Mouse (Mus musculus) midbrain, postnatal 0 days (tissue): ENCODE results near the gene Ticrr. TPM values are rescaled to one million over a fixed set of nuclear protein-coding genes. Genes with fewer than 3 reads are reported as not detected.
A peak's percentile ranks its signal among the peaks of the same experiment; 100 is the strongest.

Experiments
- ATAC-seq: fragments of 200-750 bp; cut with Nextera tagmentation; 2 replicates; pipeline ENCODE4 v1.8.0; 2017; ENCODE audit warnings: moderate number of reproducible peaks, mild to moderate bottlenecking, moderate TSS enrichment, moderate library complexity; ENCODE audit not compliant: low FRiP score
- DNase-seq: peaks from one replicate; pipeline ENCODE4 v3.0.0-alpha.2; 2015; ENCODE audit warnings: low spot score
- H3K27ac ChIP-seq: fragments of 300-500 bp; sonication (generic); 2 replicates; pipeline ENCODE4 v1.5.1; 2014; ENCODE audit warnings: low read depth, mild to moderate bottlenecking, low read length, mixed read lengths
- H3K27me3 ChIP-seq: fragments of 300-500 bp; sonication (generic); 2 replicates; pipeline ENCODE4 v1.6.1; 2014; ENCODE audit warnings: low read length, control low read depth, mixed read lengths; ENCODE audit not compliant: insufficient read depth
- H3K36me3 ChIP-seq: fragments of 300-500 bp; sonication (generic); 2 replicates; pipeline ENCODE4 v1.6.1; 2014; ENCODE audit warnings: low read length, control low read depth, mixed read lengths; ENCODE audit not compliant: insufficient read depth
- H3K4me1 ChIP-seq: fragments of 300-500 bp; sonication (generic); 2 replicates; pipeline ENCODE4 v1.6.1; 2014; ENCODE audit warnings: mild to moderate bottlenecking, control low read depth, antibody characterized with exemption, low read length, mixed read lengths; ENCODE audit not compliant: insufficient read depth
- H3K4me2 ChIP-seq: fragments of 300-500 bp; sonication (generic); 2 replicates; pipeline ENCODE4 v1.6.1; 2014; ENCODE audit warnings: low read depth, mild to moderate bottlenecking, low read length, mixed read lengths; ENCODE audit not compliant: poor library complexity, severe bottlenecking
- H3K4me3 ChIP-seq: fragments of 300-500 bp; sonication (generic); 2 replicates; pipeline ENCODE4 v1.5.1; 2014; ENCODE audit warnings: low read depth, mild to moderate bottlenecking, low read length, moderate library complexity
- H3K9ac ChIP-seq: fragments of 300-500 bp; sonication (generic); replicated peaks from 2 replicates; pipeline ENCODE4 v1.6.1; 2014; ENCODE audit warnings: mild to moderate bottlenecking, low read length, moderate library complexity, mixed read lengths; ENCODE audit not compliant: poor library complexity, severe bottlenecking
- H3K9me3 ChIP-seq: fragments of 300-500 bp; sonication (generic); 2 replicates; pipeline ENCODE4 v1.6.1; 2016; ENCODE audit warnings: low read length, control low read depth
- CTCF ChIP-seq: IDR thresholded peaks from 2 replicates; pipeline ENCODE4 v1.5.1; 2016; ENCODE audit warnings: antibody characterized with exemption, mild to moderate bottlenecking
- WGBS: fragments of 180-500 bp; shearing (Covaris S2); extraction: QIAGEN DNeasy Blood & Tissue Kit; methylation state at CpG from one replicate; pipeline ENCODE4 v1.1.7; 2014; 5-methylcytosine and 5-hydroxymethylcytosine counted together
- polyA plus RNA-seq: library from polyadenylated mRNA; unstranded; fragments of >200 nt; fragmentation: Nextera tagmentation; extraction: Ambion mirVana; gene quantifications from 2 replicates; pipeline ENCODE4 v1.2.1, GENCODE M21; 2015
- total RNA-seq: library from RNA; depleted of rRNA; stranded (reverse); fragments of >200 nt; gene quantifications from 2 replicates; pipeline ENCODE4 v1.2.3, GENCODE M21; 2014; rRNA removed

The Ticrr gene
- 1.2 and 3.4 TPM in 2 replicates for total RNA-seq
- polyA plus RNA-seq: 0.85 and 1.0 TPM in 2 replicates

- Histone ChIP-seq H3K9me3 (no peaks in the 10 kb centered on the region), H3K4me2 (peak within 1 kb of the TSS; percentile 100)
Observed at GRCm38 (mm10) chr7:79659578-79660290, at the start of gene Ticrr. Ticrr (plus strand) TSS chr7:79660196.

GRCm38 (mm10) chr7:79611901-79612300 is 48.1 kb upstream of the Ticrr start:
- no peak overlapping the region for H3K4me3 ChIP-seq
- H3K36me3 ChIP-seq: no peaks in the 10 kb centered on the region
- peaks cover 6% of the 10 kb centered on the region; the same call in 1 of the 2 replicates for H3K4me1 ChIP-seq
- H3K9ac ChIP-seq: no peak overlapping the region
- ATAC-seq (no peak), DNase-seq (peak; percentile 46)
- H3K27me3 ChIP-seq: peaks cover 13% of the 10 kb centered on the region; the same call in 1 of the 2 replicates
- 80% methylated on average over 9 of the region's 9 CpGs for WGBS
- TF ChIP-seq CTCF: no peak
- H3K27ac ChIP-seq: no peak overlapping the region
- no peak overlapping the region for H3K4me2 ChIP-seq
- H3K9me3 ChIP-seq: no peaks in the 10 kb centered on the region

More at GRCm38 (mm10) chr7:79659578-79660290, at the start of gene Ticrr:
- peak within 1 kb of the TSS; percentile 51 for H3K9ac ChIP-seq
- H3K27ac ChIP-seq: no peak within 1 kb of the TSS
- peak; percentile 98 for DNase-seq
- H3K4me1 ChIP-seq: 0 out of 2 replicates have a peak, but pooled peaks cover 8% of the 10 kb centered on the region
- ATAC-seq: peak; percentile 100
- no peak for TF ChIP-seq CTCF
- no peaks in the 10 kb centered on the region for H3K36me3 ChIP-seq
- peak within 1 kb of the TSS; percentile 62 for H3K4me3 ChIP-seq
- H3K27me3 ChIP-seq: no peaks in the 10 kb centered on the region
- WGBS: under 1% methylated on average over 39 of the region's 39 CpGs

GRCm38 (mm10) chr7:79612783-79613182 is 47.2 kb upstream of the Ticrr start:
- TF ChIP-seq CTCF: peak; percentile 73
- Histone ChIP-seq H3K9ac (no peak overlapping the region), H3K4me1 (no peaks in the 10 kb centered on the region), H3K4me3 (no peak overlapping the region), H3K27me3 (peaks cover 20% of the 10 kb centered on the region; the same call in 1 of the 2 replicates), H3K27ac (no peak overlapping the region), H3K4me2 (no peak overlapping the region), H3K36me3 (no peaks in the 10 kb centered on the region), H3K9me3 (no peaks in the 10 kb centered on the region)
- WGBS: 12% methylated on average over 6 of the region's 6 CpGs
- ATAC-seq (no peak), DNase-seq (peak; percentile 72)

GRCm38 (mm10) chr7:79613314-79613713 is 46.7 kb upstream of the Ticrr start:
- Histone ChIP-seq H3K27me3 (peaks cover 25% of the 10 kb centered on the region), H3K4me1 (no peaks in the 10 kb centered on the region), H3K9ac (no peak overlapping the region), H3K27ac (no peak overlapping the region), H3K4me2 (no peak overlapping the region), H3K4me3 (no peak overlapping the region), H3K36me3 (no peaks in the 10 kb centered on the region), H3K9me3 (no peaks in the 10 kb centered on the region)
- ATAC-seq (no peak), DNase-seq (no peak)
- 63% methylated on average over 11 of the region's 11 CpGs for WGBS
- peak; percentile 35; the same call in 1 of the 2 replicates for TF ChIP-seq CTCF

GRCm38 (mm10) chr7:79615008-79615407 is 45.0 kb upstream of the Ticrr start:
- 85% methylated on average over 4 of the region's 4 CpGs for WGBS

GRCm38 (mm10) chr7:79615941-79616340 is 44.1 kb upstream of the Ticrr start:
- Histone ChIP-seq H3K9ac (no peak overlapping the region), H3K27me3 (peaks cover 26% of the 10 kb centered on the region)
- TF ChIP-seq CTCF: no peak

More at GRCm38 (mm10) chr7:79615008-79615407, 45.0 kb upstream of the Ticrr start:
- no peak overlapping the region for H3K9ac ChIP-seq
- TF ChIP-seq CTCF: no peak
- no peak for DNase-seq
- no peaks in the 10 kb centered on the region for H3K36me3 ChIP-seq
- no peak overlapping the region for H3K4me3 ChIP-seq
- no peak for ATAC-seq
- H3K4me2 ChIP-seq: no peak overlapping the region
- H3K9me3 ChIP-seq: no peaks in the 10 kb centered on the region
- peaks cover 26% of the 10 kb centered on the region for H3K27me3 ChIP-seq
- H3K4me1 ChIP-seq: no peaks in the 10 kb centered on the region
- H3K27ac ChIP-seq: no peak overlapping the region

More at GRCm38 (mm10) chr7:79615941-79616340, 44.1 kb upstream of the Ticrr start:
- H3K27ac ChIP-seq: no peak overlapping the region
- ATAC-seq: no peak
- H3K4me2 ChIP-seq: no peak overlapping the region
- no peaks in the 10 kb centered on the region for H3K4me1 ChIP-seq
- no peaks in the 10 kb centered on the region for H3K36me3 ChIP-seq
- no peak overlapping the region for H3K4me3 ChIP-seq
- no peaks in the 10 kb centered on the region for H3K9me3 ChIP-seq
- 48% methylated on average over 1 of the region's 1 CpGs for WGBS
- no peak for DNase-seq
